Mouse (Mus musculus) spleen, postnatal 36 days (tissue): ENCODE measurements around the gene Eif5b.
"Not testable (repeated sequence)": the region's sequence is repeated elsewhere in the genome, so short reads cannot be mapped to it uniquely, and the experiment has no call there.

Experiments used
- DNase-seq, 2 experiments: peaks; one replicate each; pipeline ENCODE4 v3.0.0; 2022; ENCODE audit warnings: low spot score in 2 of 2, mixed read lengths in 1 of 2

Eif5b gene

DNA sequence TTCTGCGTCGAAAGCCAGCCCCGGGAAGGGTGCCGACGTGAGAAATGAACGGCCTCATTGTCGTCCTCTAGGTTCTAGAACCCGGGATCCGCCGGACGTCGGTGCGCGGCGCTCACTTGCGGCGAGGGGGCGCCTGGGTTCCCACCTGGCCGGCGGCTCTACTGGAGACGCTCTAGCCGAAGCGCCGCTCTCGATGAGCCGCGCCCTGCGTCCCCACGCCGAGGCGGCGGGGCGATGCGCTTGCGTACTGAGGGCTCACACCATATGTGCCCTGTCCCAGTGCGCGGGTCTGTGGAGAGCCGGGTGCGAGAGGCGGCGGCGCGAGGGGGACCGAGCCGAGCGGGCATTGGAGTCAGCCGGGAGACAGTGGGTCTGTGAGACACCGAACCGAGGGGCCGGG lies at the start of gene Eif5b, which contains the start of gene Txndc9:
Gene Eif5b, plus strand, starts transcription at position 144 of the 400 bp plus-strand sequence.
Gene Txndc9, minus strand, starts transcription at position 27 of the 400 bp plus-strand sequence.
- peak; percentile 96 to 97 for DNase-seq

DNA sequence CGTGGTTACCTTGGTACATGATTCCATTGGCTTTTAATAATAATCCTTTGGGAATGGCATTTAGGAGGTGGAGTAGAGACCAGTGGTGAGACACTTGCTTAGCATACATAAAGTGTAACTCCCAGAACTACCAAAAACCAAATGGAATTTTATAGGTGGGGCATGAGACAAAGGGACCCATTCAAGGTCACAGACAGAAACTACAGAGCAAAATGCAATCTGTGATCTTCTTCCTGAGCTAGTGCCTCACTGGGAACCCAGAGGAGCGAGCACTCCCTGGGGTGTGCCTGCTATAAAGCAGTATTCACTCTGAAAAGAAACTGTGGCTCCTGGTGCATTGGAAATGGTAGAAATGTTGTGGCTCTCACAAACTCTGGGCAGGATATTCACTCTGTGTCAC lies 48.9 kb upstream of the Eif5b start:
- no peak for DNase-seq

DNA sequence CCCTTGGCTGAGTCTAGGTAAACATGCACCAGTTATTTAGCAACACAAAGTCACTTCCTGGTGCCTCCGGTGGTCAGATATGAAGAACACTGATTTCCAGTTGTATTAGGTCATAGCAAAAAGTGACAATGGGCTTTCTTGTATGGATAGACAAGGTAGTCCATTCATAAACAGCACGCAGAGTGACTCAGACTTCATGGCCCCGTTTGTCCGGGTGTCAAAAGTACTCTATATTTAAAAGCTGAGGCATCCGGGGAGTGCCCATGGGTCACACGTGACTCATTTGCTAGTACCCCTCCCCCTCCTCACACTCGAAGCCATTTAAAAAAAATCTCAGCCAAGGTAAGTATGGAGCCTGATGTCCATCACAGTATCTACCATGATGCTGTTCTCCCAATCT lies 43.0 kb upstream of the Eif5b start:
- no peak for DNase-seq

DNA sequence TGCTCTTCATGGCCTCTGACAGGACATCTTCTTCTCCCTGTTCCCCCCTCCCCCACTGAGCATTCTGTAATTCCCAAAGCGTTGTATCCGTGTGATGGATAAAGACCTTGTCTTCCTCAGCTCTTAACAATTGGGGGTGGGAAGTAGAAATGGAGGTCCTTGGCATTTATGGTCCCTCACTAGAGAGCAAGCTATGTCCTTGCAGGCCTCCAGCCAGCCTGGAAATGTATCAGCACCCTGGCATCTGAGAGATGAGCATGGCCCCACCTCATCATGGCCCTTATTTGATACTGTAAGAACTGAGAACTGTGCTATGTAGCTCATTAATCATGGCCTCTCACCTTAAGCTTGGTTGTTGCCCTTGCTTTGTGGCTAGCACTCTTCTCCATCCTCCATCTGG lies 42.6 kb upstream of the Eif5b start:
- no peak for DNase-seq

DNA sequence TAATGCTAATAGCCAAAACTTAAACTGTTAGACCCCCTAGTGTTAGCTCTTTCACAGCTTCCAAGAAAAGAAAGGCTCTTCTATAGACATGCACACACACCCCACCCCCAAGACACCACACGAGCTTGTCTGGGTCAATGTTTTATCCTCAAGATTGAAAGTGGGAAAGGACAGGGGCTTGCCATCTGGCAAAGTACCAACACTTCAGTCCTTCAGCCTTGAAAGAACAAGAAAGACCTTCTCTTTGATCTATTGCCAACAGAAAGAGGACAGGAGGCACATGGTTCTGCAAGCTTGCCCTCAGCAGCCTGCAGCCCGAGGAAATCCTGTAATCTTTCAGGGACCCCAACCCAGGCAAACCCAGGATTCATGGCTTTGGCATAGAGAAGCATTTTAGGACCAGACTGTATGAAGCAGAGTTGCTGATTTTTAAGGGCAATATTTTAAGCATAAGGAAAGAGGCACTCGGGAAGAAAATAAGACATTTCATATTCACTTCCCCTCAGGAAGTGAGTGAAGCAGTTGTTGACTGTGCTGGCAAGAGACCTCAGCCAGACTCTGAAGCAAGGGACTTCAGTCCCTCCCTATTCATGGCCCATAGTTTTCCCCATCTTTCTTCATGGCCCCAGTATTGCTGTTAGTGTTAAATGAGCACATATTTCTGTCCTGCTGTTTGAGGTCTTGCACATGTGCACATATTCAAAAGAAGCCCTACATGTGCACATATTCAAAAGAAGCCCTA lies 40.9 kb upstream of the Eif5b start:
- DNase-seq: no peak

DNA sequence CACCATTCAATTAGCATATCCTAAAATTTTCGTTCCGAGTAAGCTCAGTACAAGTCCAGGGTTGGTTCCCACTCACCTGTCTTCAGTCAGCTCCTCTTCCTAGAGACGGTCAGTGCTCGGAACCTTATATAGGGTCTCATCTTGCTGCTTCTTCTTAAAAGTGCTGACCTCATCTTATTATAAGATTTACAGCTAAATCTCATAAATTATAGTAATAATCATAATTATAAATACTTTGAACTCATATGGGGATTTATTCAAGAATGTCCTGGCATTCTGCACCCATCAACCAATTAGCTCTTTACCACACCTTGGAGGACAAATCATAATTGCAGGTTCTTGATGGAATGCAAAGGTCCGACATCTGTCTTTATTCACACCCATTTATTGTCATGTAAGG lies 40.2 kb upstream of the Eif5b start, which contains the start of gene Lyg1:
Gene Lyg1, minus strand, starts transcription at position 101 of the 400 bp plus-strand sequence.
- DNase-seq: no peak

DNA sequence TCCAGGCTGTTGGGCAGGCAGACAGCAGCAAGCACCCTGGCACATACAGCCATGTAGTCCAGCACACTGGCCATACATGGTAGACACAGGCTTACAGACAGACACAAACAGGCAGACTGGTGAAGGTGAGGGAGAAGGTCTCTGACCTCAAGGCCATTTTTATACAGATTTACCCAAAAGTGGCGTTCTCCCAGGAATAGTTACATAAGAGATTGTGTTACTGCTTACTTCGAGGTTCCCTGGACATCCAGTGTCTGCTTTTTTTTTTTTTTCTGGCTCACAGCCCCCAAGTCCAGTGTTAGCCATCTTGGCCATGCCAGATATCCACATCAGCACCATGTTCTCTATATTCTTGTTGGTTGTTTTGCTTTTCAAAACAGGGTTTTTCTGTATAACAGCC lies 39.3 kb upstream of the Eif5b start:
- no peak for DNase-seq

DNA sequence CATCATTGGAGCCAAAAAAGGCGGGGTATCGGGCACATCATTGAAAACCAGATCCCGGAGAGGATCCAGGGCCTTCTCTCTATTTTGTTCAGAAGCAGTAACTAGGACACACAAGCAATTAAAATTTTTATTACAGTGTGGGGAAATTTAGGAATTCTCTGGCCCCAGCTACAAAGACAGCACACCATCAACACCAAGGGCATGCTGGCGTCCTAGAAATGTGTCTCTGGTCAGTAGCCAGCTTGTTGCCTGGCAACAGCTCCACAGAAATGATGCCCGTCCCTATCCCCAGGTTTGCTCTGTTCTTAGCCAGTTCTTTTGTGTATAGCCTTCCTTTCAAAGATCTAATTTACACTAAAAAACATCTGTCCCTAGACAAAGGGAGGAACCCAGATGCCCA lies 38.3 kb upstream of the Eif5b start:
- DNase-seq: no peak

DNA sequence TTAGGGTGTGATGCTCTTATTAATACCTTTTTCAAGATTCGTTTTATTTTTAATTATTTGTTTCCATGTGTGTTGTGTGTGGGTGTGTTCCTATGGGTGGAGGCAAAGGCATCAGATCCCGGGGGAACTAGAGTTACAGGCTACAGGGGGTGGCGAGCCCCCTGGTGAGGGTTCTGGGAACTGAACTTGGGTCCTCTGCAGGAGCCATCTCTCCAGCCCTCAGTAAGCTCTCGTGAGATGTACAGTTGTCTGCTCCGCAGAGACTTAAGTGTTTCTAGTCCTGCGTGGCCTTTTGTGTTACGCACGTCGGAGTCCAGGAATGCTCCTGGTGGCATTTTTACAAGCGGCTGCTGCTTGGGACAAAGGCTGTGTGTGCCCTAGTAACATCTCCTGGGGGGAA lies 32.2 kb upstream of the Eif5b start:
- DNase-seq: no peak

DNA sequence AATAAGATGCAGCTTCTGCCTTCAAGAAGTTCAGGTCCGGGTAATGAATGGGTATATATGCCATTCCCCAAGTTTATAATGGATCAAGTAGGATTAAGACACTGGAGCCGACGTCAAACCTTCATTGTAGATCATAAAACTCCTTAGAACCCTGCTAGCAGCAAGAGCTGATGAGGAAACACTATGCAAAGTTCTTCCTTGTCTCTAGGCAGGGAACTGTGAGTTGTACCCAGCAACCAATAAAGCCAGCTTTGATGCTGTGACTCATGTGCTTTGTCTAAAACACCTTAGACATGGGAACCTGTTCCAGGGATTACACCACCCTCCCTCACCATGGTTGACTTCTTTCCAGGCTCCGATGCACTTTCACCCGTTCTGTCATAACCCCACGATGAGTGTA lies 29.1 kb upstream of the Eif5b start:
- no peak for DNase-seq

DNA sequence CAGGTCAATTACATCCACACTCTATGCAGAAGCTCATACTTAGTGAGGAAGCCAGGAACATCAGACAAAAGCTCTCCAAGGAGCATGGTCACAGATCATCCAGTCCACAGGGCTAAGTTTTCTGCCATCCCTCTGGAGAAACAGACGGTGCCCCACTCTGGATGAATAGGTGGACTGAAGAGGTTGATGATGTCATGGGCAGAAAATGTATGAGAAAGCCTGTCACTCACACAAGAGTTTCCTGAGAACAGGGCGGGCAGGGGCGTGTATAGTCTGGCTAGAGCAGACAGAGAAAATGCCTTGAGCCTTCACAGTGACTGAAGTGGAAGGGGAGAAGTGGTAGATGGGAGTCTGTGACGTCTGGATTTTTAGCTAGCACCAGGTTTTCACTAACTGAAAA lies 26.3 kb upstream of the Eif5b start:
- DNase-seq: no peak

DNA sequence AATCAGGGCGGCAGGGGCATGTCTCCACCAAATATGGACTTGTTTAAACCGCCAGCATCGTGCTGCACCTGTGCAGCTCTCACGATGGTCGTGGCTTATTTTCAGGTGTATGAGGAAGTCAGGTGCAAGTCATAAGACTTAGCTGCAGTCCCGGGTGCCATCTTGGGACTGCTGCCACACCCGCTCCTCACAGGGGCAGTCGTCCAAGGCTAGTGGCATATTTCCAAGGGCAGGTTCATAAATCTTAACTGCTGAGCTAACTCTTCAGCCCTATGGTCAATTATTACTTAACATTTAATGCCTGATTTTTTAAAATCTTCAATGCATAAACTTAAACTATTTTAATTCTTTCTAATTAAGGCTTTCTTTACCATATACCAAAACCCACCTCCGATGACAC lies 21.1 kb upstream of the Eif5b start:
- DNase-seq: not testable (repeated sequence)

DNA sequence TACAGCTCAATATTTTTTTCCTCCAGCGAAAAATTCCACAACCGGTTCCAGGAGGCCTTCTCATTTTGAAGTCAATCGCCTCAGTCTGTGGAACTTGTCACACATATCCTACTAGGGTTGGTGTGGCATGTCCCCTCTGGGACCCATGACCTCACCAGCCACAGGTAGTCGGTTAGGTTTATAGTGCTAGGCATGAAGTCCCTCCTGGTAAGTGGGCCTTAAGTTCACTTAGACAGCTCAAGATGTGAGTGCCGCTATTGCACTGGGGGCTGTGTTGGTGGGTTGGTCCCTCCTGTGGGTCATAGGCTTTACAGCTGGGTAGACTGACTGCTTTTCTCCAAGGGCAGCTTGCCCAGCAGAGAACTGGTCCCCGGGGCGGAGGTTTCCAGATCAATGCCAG lies 20.5 kb upstream of the Eif5b start:
- no peak for DNase-seq

DNA sequence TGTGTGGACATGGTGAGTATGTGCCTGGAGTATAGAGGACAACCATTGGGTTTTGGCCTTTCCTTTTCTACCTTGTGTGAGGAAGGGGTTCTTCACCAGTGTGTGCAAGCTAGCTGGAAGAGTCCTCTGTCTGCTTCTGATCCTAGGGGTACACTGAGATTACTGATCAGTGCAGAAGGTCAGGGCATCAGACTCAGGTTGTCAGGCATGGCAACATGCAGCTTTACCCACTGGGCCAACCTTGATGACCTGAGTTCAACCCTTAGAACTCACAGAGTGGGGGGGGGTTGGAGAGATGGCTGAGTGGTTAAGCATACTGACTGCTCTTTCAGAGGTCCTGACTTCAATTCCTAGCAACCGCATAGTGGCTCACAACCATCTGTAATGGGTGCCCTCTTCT lies 13.5 kb upstream of the Eif5b start:
- no peak for DNase-seq

DNA sequence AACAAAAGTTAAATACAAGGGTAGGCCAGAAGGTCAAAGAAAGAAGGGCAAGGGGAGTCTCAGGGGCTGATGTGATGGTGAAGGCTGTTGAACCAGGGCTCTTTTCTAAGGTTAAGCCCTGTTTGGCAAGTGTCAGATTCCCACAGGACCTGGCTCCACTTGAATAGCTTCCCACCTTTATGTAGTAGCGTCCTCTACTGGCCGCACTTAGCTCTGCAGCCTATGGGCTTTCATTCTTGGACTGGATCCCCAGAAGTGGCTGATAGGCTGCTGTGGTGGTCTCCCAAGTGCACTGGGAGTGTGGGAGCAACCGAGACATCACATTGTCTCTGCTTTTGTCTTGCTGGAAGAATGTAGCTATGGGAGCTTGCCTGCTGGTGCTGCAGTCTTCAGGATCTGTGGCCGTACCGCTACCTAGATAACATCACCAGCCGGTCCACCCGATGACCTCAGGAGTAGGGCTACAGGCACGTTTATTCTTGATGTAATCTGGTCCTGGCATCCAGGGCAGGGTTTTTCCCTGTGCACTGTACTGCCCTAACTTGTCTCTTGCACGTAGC lies 12.0 kb upstream of the Eif5b start:
- DNase-seq: no peak

DNA sequence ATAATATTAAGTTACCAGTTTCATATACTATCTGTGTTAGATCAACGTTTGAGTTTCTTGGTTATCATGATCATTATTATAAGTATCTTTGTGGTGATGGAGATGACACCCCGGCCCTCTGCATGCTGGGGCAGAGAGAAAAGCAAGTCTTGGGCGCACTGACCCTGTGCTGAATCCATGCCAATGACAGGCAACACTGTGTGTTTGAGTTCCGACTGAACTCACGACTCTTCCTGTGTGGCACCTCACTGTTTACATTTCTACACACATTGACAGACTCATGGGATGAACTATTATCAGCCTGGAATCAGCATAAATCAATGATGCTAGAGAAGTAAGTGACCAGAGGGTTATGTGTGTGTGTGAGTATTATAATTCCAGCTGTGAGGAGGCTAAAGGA lies 10.0 kb upstream of the Eif5b start:
- no peak for DNase-seq

DNA sequence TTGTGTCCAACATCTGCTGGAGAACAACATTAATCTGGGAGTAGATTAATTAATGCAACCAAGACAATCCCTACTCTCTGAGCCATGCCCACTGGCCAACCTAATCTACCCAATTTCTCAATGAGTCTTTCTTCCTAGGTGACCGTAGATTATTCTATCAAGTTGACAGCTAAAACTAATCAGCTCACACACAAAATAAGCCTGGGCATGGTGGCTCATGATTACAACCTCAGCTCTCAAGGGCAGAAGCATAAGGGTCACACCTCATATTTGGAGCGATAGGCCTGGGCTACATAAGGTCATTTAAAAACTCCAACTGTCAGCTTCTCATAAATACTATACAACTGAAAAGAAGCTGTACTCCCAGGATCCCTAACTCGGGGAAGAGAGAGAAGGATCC lies 1.6 kb upstream of the Eif5b start:
- no peak for DNase-seq

DNA sequence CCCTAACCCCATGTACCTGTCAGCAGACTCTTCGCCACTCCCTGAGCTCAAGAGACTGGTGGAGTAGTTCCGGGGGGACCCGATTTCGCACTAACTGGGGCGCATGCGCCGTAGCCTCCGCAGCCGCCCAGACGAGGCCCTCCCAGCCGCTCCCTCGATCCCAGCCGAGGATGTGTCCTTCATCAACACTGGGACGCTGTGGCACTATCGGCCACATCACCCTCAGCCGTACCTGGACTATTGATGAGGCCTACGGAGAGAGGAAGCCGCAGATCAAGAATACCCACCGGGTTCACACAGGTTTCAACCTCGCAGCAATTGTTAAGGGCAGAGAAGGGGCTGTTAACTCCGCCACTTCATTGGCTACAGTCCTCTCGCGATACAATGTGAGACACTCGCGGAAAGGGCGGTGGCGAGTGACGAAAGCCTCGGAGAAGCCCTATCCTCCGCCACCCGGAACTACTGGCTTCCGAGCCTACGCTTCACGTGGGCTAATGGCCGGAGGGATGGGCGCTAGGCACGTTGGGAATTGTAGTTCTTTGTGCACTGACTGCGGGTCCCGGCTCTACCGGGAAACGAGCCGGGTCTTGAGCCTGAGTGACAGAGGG lies 829 bp upstream of the Eif5b start:
- DNase-seq: peak; percentile 99

DNA sequence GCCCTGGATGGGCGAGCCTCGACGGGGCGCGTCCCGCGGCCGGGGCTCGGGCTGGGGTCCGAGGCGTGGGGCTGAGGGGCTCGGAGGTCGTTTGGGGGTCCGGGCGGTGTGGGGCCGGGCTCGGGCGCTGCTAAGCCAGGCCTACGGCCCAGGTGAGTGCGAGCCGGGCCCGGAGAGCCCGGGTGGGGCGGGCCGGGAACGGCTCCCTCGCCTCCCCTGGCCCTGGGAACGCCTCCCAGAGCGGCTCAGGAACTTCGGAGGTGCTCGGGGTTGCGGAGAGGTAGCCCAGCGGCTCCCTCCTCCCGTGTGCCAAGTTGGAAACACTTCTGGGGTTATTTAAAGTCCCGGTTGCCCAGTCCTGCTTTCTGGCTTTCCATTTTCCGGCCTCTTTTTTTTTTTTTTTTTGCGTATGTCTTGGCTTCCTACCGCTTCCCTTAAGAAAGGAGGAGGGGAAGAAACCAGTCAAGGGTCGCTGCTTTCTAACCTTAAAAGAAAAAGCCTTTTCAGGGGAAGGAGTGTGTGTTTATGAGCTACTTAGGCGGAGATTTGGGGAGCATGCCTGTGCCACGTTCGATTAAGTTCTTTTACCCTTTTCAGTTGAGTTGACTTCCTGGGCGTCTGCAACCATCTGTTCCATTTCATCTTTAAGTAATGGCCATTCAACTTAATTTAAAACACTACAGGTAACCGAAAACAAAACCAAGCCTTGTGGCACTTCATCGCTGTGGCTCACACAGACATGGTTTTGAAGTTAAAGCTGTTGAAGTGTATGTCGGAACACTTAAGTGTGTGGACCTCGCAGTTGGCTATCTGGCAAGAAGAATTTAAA lies 775 bp downstream of the Eif5b start:
- no peak for DNase-seq

DNA sequence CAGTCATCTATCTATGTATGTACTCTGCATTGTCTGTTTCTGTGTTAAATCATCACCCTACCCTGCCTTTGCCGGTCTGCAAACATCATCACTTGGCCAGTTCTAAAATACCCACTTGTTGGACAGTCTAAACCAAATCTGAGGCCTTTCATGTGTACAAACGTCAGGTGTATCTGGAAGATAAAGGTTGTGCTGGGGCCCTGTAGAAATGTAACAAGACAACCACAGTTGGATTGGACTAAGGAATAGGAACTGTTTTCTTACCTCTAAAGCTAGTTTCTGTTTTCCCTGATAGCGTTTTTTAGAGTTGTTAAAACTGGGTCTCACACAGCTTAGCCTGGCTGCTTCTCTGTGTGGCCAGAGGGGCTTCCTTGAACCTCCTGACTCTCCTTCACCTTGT lies 1.7 kb downstream of the Eif5b start:
- DNase-seq: no peak

DNA sequence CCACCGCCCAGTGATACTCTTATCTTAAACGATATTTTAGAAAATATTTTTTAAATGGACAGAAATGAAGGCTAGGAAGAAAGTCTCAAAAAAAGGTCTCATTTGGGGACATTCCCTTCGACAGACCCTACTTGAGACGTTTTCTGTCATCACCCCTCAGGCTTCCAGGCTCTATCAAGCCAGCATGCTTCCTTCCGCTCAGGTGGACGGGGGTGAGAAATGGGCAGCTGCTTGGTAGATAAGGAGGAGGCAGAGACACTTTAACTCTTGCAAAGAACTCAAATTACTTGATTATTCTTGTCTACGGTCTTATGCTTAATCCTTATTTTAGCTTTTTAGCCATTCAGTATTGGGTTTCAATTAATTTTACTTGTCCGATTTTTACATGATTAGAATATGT lies 3.0 kb downstream of the Eif5b start:
- DNase-seq: no peak

DNA sequence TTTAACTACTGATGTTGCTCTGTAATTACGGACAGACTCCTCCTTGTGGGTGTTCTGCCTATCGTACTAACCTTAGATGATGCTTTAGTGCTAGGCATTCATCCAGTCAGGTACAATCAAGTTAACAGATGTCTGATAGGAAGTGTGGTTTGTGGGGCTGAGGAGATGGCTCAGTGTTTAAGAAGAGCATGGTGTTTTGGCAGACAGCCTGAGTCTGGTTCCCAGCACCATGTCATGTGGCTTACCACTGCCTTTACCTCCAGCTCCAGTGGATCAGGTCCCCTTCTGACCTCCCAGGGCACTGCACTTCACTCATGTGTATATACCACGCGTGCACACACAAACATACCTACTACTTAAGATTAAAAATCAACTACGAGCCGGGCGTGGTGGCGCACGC lies 4.1 kb downstream of the Eif5b start:
- no peak for DNase-seq
